Mouse (Mus musculus): ENCODE results near the gene Trim6.
A peak's percentile ranks its signal among the peaks of the same experiment; 100 is the strongest.
"Not testable (repeated sequence)": the region's sequence is repeated elsewhere in the genome, so short reads cannot be mapped to it uniquely, and the experiment has no call there.

The Trim6 gene

DNA sequence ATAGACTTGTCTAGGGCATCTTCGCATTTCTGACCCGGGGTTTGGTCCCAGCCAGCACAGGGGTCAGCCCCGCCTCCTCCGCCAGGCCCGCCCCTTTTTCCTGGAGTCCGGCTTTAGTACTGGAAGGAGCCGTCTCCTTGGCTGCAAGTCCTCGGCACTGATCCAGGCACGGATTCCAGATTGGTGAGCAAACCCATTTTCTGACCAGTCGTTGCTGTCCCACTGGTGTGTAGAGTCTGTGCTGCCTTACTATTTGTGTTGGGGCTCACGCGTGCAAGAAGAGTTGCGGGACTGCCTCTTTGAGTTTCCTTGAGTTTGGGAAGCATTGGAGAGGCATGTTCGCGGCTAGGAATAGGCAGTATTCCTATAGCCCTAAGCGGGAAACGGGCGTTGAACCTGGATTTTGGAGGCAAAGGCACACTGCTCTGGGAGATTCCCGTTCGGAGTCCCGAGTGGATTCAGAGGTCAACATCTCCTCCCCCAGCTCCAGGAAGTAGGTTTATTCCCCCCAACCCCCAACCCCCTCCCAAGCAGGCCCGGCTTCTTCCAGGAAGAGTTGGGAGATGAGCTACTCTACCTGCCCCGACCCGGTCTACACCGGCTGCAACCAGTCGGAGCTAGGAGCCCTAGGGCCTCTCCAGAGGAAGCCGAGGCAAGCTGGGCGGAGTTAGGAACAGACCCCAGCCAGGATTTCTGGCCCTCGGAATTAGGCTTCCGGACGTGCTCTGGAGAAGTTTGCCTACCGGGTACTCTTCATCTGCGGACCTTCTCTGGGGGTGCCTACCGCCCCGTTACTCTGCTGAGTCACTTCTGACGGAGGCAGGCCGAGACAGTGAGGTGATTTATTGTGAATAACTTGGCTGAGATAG is at the start of gene Trim6:
Gene Trim6, plus strand, starts transcription at position 93 of the 869 bp plus-strand sequence.
- DNase-seq: peak; percentile 63

DNA sequence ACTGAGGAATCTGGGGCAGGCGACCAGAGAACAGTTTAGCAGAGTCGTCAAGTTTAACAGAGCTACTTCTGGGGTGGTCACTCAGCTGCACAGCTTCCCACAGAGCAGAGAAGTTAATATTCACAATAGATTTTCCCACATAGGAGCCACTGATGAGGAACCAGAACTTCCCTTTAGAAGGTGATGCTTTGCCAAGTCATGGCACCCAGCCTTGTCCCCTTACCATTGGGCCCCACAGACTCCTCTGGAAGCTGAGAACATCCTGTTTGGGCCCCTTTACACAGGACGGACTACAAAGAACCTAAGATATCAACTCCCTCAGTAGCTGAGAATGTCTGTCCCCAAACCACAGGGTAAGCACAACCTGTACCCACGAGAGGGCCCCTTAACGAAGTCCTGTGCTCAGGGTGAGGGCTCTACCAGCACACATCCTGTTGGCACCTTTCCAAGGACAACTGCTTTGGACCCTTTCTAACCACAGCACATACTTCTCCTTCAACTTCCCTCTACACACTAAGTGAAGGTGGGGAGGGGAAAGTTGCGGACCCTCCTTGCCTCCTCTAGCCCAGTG is 48.9 kb upstream of the Trim6 start:
- DNase-seq: peak; percentile 14

DNA sequence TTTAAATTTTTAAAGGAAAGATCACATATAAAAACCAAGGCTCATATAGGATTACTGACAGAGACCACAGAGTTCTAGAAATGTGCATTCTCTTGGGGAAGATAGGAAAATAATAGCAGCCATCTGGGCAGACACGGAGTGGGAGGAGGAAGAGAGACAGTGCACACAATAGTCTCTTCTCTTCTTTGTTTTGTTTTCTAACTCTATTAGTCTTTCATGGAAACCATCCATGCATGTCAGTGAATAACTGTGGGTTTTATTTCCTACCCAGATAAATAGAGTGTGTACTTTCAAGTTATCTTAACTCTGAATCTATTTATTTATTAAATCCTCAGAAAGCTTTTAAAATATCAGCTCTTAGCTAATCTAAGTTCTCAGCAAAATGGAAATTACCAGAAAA is 43.5 kb upstream of the Trim6 start:
- no peak for DNase-seq

DNA sequence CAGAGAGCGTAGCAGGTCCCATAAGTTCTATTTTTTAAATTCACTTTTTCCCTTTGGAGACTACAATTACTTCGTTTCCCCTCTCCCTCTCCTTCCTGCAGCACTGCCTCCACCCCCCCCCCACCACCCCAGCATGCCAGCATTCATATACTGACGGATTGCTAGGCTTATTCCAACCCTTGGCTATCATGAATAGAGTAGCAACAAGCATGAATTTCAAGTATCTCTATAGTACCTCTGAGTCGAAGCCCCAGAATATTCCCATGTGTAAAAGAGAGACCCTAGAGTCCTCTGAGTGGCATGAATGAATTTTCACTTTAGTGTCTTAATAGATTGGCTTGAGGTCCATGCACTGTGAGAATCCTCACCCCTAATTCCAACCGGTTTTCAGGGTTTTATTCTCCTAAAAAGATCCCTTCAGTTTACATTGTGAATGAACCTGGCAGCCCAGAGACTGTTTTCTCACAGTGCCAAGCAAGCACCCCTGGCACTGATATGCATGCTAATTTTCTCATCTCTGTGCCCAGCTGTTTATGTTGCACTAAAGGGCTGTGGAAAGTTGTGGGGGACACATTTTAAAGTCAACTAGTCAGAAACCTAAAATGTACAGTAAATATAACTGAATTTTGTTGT is 40.1 kb upstream of the Trim6 start:
- no peak for DNase-seq

DNA sequence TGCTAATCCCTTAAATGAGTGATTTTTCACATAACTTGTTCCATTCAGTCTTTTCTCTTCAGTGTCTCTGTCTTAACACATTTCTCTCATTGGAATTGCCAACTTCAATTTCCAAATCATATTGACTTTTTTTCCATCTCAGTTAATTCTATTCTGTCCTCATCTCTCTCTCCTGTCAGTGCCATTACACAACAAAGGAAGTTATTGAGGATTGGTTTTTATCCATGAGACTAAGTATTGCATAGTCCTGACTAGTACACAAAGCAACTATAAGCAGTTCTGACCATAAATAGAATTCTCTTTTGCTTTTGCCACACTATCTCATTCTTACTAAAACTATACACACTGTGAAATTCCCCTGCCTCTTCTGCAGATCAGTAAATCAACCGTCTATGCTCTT is 39.5 kb upstream of the Trim6 start:
- DNase-seq: no peak

DNA sequence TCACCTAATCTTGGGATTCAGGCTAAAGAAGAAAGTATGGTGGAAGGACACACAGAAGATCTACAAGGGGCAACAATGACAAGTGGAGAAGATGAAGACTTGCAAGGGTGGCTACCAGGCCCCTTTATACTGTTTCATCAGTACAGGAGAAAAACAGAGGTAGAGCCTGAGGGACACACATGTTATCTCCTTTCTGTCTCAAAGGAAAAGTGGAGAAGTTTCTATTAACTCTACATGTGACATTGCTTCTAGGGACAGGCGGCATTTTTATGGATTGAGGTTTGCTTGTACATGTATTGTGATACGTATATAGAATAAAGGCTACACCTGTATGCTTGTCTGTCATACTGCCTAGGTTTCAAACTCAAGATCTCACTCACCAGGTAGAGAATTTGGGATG is 35.3 kb upstream of the Trim6 start, which contains the start of gene Olfr648:
Gene Olfr648, minus strand, starts transcription at position 101 of the 400 bp plus-strand sequence.
- DNase-seq: no peak

DNA sequence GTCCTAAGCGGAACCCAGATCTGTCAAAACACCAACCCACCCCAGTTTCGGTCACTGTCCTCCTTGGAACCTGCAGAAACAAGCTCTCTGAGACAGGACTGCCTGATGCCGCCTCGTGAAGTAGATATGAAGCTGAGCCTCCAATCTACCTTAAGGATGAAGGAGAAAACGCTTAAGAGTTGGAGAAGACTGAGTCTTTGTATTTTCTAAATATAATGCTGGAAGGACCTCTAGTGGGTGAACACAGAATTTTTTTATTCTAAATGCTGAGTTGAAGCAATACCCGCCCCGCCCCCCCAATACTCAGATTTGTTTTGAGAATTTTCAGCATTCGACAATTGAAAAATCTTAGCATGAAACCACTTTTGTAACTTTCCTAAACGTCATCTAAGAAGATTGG is 27.3 kb upstream of the Trim6 start:
- DNase-seq: no peak

DNA sequence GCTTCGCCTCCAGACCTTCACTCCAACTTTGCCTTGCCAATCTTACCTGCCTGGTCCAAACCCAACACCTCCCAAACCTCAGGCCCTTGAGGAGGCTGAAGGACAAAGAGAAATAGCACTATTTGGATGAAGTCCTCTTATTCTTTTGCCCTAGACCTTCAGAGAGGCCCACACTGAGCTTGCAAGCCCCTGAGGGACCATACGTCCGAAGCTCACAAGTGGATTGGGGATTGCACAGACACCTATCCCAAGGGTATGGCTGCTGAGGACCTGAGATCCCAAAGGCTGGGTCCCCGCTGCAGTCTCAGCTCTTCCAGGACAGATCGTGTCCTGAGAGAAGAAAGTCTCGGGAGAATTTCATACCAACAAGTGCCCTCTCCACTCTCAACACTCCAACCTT is 22.7 kb upstream of the Trim6 start, which contains the start of gene Olfr649:
Gene Olfr649, minus strand, starts transcription at position 101 of the 400 bp plus-strand sequence.
- no peak for DNase-seq

DNA sequence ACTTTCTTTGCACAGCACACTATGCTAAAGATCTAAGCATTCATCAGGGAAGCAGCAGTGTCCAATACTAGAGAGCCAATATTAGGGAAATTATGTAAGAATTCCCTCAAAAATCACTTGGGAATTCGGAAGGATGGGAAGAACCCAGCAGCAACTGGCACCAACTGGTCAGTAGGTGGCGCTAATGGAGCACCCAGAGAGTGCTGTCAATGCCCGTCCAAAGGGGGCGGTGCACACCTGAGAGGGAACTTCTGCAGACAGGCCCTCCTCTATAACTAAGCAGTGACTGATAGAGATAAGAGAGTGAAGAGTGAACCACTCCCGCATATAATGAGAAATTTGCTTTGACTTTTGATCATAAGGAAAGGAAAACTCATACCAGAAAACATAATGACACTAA is 18.8 kb upstream of the Trim6 start:
- peak; percentile 76 for DNase-seq

DNA sequence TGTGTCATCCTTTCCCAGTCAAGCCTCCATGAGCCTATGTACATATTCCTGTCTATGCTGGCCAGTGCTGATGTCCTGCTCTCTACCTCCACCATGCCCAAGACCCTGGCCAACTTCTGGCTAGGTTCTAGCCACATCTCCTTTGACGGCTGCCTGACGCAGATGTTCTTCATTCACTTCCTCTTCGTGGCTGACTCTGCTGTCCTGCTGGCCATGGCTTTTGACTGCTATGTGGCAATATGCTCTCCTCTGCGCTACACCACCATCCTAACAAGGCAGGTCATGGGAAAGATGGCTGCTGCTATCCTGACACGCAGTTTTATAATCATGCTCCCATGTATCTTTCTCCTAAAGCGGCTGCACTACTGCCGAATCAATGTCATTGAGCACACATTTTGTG is 12.4 kb upstream of the Trim6 start:
- no peak for DNase-seq

DNA sequence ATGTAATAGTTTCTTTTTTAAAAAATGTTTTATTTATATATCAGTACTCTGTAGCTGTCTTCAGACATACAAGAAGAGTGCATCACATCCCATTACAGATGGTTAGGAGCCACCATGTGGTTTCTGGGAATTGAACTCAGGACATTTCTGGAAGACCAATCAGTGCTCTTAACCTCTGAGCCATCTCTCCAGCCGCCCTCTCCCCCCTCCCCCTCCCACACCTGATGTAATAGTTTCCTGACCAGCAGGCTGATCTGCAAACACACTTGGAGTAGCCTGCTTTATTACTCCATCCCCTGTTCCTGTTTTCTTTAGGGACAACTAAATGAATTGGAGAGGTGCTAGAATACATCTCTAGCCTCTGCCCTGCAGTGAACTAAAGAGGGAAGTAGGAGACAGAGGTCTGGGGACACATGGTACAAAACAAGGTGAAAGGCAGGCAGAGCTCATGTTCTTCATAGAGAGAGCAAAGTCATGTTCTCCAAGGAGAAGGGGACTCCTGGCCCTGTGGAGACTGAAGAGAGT is 2.5 kb upstream of the Trim6 start:
- no peak for DNase-seq

DNA sequence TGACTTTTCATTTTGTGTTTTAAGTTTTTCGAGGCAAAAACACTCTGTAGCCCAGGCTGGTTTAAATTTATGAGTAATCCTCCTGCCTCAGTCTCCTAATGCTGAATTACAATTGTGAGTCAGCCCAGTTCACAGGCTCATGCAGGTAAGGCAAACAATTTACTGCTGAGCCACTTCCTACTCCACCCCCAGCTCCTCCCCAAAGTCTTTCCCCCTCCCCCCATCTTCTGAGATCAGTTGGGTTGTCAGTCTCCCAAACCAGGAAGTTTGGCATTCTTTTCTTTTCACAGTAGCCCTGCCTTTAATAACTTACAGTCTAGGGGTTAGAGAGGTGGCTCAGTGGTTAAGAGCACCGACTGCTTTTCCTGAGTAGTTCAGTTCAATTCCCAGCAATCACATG is 712 bp upstream of the Trim6 start:
- no peak for DNase-seq

DNA sequence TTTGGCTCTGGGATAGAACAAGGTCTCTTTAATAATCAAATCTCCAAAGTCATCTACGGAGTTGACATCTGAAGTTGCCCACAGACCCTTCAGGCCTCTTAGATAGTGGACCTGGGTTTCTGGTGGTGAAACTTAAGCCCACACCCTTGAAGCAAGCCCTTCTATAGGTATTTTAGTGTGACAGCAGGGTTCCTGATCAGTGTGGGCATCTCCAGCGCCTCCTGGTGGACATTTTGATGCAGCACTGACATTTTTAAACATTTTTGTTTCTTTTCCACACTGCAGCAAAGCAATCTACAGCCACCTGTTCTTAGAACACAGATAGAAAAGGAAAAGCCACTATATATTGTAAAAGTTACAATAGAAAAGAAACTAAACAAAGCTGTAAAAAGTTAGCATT is 12.6 kb downstream of the Trim6 start:
- peak; percentile 22 for DNase-seq

DNA sequence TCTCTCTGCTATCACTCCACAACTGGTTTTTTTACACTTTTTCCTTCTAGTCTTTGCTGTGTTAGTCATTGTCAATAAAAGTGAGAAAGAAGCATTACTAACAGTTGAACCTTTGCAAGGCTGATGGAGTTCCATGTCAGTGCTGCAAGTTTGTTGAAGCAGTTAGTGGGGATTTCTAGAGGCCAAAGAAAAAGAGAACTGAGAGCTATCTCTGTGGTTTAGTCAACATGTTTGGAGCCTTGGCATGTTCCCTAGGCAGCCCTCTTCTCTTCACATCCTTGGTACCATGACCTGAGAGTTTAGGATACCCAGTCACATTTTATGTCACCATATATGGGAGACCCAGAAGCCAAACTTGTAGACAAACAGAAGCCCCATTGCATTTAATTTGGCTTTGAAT is 22.3 kb downstream of the Trim6 start:
- no peak for DNase-seq

DNA sequence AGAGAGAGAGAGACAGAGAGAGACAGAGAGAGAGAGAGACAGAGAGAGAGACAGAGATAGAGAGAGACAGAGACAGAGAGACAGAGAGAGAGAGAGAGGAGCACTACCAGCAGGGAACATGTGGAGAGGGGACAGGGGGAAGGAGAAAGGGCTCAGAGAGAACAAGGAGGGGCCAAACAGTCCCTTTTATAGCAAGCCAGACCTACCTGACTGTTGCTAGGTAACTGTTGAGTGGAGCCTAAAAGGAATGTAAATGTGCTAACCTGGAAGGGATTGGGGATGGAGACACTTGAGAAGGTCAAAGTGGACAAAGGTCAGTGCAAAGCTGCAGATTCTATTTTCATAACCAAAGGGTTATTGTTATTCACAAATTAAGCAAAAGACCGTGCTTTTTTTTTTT is 25.0 kb downstream of the Trim6 start:
- no peak for DNase-seq

DNA sequence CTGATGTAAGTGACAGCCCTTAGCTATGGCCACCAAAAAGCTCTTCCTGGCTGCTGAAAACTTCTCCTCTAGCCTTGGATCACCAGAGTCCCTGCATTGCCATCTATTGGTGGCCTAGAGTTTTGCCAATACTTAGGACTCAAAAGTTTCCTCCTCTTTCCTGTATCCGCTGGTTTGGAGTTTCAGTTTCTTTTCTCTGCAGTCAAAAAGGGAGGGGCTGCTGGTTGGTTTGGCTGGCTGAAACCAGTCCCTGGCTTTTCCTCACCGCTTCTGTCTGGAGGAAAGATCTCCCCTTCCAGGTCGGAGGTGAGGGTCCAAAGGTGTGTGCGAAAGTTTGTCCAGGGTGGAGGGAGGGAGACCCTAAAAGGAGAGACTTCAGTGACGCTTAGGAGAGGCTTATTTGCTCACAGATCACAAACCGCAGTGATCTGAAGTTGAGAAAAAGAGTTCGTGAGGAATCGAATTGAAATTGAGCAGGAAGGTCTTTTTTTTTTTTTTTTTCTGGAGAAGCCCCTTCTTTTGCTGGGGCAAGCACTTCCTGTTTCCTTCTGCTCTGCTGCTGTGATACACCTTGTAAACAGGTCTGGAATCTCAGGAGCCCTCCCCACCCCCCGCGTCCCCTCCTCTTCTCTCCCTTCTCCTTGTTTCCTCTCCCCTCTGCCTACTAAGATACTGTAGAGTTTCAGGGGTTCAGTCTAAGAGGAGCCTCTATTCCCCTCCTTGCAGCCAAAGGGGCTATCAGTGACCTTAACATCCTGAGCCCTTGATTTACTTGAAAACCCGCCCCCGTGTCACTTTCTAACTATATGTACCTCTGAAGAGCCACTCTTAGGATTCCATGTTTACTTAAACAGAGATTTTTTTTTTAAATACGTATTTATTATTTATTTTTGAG is 25.9 kb downstream of the Trim6 start, which contains the start of gene Trim34a:
Gene Trim34a, plus strand, starts transcription at position 171 of the 895 bp plus-strand sequence.
- peak; percentile 51 for DNase-seq

DNA sequence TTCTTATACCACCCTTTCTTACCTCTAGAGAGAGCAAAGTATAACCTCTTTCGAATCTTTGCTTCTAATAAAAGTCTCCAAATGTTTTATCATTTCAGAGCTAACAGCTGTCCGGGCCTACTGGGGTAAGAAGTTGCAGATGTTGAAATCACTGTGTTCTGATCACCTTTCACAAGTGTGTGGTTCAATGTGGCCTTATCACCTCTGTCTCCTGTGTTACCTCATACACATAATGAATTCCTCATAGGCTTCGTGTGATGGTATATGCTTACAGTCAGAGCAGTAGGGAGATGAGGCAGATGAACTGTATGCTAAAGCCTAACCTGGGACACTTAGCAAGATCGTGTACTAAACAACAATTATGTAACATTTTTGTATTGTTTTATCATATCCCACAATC is 41.8 kb downstream of the Trim6 start:
- DNase-seq: not testable (repeated sequence)

DNA sequence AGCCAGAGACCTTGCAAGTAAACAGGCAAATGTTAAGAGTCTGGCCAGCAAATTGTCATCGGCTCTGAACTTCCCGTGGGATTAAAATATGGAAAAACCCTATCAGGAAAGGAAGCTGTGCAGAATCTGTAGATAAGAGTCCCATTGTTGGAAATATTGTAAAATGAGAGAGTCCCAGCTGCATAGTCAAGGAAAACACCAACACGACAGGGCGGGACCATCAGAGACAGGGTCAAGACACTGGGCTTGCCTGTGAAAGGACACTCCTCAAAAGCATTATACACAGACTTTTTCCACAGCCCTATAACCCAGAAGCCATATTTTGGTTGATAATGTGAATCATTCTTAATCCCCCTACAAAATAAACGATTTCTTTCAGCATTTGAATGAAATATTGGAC is 46.7 kb downstream of the Trim6 start:
- DNase-seq: not testable (repeated sequence)

DNA sequence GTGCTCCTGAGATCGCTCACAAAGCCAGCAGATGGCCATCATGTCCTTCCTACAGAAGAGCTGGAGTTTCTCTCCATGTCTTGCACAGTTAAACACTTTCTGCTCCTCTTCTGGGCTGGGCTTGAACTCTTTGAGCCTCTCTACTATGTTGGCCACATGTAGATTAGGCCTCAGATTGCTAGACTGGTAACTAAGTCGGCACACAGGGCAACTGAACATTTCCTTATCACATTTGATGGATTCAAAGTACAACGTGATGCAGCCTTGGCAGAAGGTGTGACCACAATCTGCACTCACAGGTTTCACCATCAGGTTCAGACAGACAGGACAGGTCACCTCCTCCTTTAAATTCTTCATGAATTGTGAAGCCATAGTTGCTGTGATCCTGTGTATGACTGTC is 60.8 kb downstream of the Trim6 start:
- not testable (repeated sequence) for DNase-seq
